Mouse (Mus musculus) macrophage (primary cell): ENCODE results near the gene Cnnm4. TPM values are rescaled to one million over a fixed set of nuclear protein-coding genes. Genes with fewer than 3 reads are reported as not detected.

Experiments
- H3K27ac ChIP-seq: fragments of 350-480 bp; formaldehyde crosslinking; 2 replicates; pipeline ENCODE4 v1.9.0; 2021
- H3K36me3 ChIP-seq: fragments of 350-480 bp; formaldehyde crosslinking; 2 replicates; pipeline ENCODE4 v1.9.0; 2021; ENCODE audit errors: inconsistent target
- H3K4me3 ChIP-seq: fragments of 350-480 bp; formaldehyde crosslinking; 2 replicates; pipeline ENCODE4 v1.9.0; 2021; ENCODE audit errors: inconsistent target
- H3K79me2 ChIP-seq: fragments of 350-480 bp; formaldehyde crosslinking; 2 replicates; pipeline ENCODE4 v1.9.0; 2021; ENCODE audit errors: inconsistent target
- WGBS: methylation state at CpG from one replicate; pipeline ENCODE4 v1.1.7; 2026; ENCODE audit warnings: inconsistent platforms; ENCODE audit not compliant: missing documents; 5-methylcytosine and 5-hydroxymethylcytosine counted together
- polyA plus RNA-seq: library from polyadenylated mRNA; stranded (reverse); fragments of 250-400 nt; gene quantifications from 3 replicates; pipeline ENCODE4 v1.2.4, GENCODE M21; 2018; ENCODE audit warnings: inconsistent platforms
- total RNA-seq, 78 experiments: library from RNA; depleted of rRNA; stranded (reverse); fragments of 250-400 nt; gene quantifications; 1 replicate in 9 of 78; 2 replicates in 24 of 78; 3 replicates in 43 of 78; 4 replicates in 2 of 78; pipeline ENCODE4 v1.2.4; 2018; ENCODE audit warnings: inconsistent platforms in 56 of 78

The Cnnm4 gene
- total RNA-seq (2018; cell fraction: chromatin; rRNA removed), result 10 to 100 TPM in 2 of 26 experiments, 1 to 10 TPM in 24; 3.2 to 10.9 (median 6.8) TPM
- total RNA-seq (2018; cell fraction: cytosol; rRNA removed), result 1 to 10 TPM; 3.4 to 6.4 (median 5.0) TPM
- total RNA-seq (2018; cell fraction: nucleus; rRNA removed), result 10 to 100 TPM in 11 of 26 experiments, 1 to 10 TPM in 15; 4.8 to 14.0 (median 9.1) TPM
- polyA plus RNA-seq, result 2.9 to 3.6 TPM (median 3.0 TPM) in 3 replicates

- WGBS, result under 1% methylated on average over 75 of the region's 98 CpGs
- H3K79me2 ChIP-seq, result peaks cover 28% of the 10 kb centered on the region; the same call in 1 of the 2 replicates
- H3K4me3 ChIP-seq, result peak within 1 kb of the TSS; percentile 53
- H3K36me3 ChIP-seq, result no peaks in the 10 kb centered on the region
- peak within 1 kb of the TSS; percentile 89 for H3K27ac ChIP-seq
These were observed at the start of gene Cnnm4 for GRCm38 (mm10) chr1:36471181-36472105. TSS of gene Cnnm4 (plus strand) at chr1:36471620.

GRCm38 (mm10) chr1:36429511-36429910 lies 41.9 kb upstream of the Cnnm4 start:
- 93% methylated on average over 2 of the region's 2 CpGs for WGBS
- Histone ChIP-seq H3K36me3 (peaks cover 75% of the 10 kb centered on the region), H3K4me3 (no peak overlapping the region), H3K79me2 (no peaks in the 10 kb centered on the region), H3K27ac (no peak overlapping the region)

GRCm38 (mm10) chr1:36432999-36433398 lies 38.4 kb upstream of the Cnnm4 start:
- H3K36me3 ChIP-seq, result peaks cover 53% of the 10 kb centered on the region
- no peaks in the 10 kb centered on the region for H3K79me2 ChIP-seq
- no peak overlapping the region for H3K4me3 ChIP-seq
- H3K27ac ChIP-seq, result no peak overlapping the region
- 94% methylated on average over 4 of the region's 4 CpGs for WGBS

GRCm38 (mm10) chr1:36433616-36434015 lies 37.8 kb upstream of the Cnnm4 start:
- Histone ChIP-seq H3K27ac (no peak overlapping the region), H3K79me2 (no peaks in the 10 kb centered on the region), H3K4me3 (no peak overlapping the region), H3K36me3 (peaks cover 53% of the 10 kb centered on the region)
- 97% methylated on average over 3 of the region's 3 CpGs for WGBS

- H3K36me3 ChIP-seq, result peaks cover 50% of the 10 kb centered on the region
- H3K4me3 ChIP-seq, result no peak overlapping the region
- H3K27ac ChIP-seq, result no peak overlapping the region
- no peaks in the 10 kb centered on the region for H3K79me2 ChIP-seq
- WGBS, result 88% methylated on average over 4 of the region's 4 CpGs
These were observed 36.3 kb upstream of the Cnnm4 start for GRCm38 (mm10) chr1:36435071-36435470.

GRCm38 (mm10) chr1:36436515-36436914 lies 34.9 kb upstream of the Cnnm4 start:
- Histone ChIP-seq H3K36me3 (peaks cover 45% of the 10 kb centered on the region), H3K27ac (peak overlapping the region; percentile 48), H3K4me3 (no peak overlapping the region), H3K79me2 (no peaks in the 10 kb centered on the region)
- 71% methylated on average over 6 of the region's 6 CpGs for WGBS

- no peaks in the 10 kb centered on the region for H3K79me2 ChIP-seq
- H3K27ac ChIP-seq, result peak overlapping the region; percentile 48
- H3K36me3 ChIP-seq, result peaks cover 42% of the 10 kb centered on the region
- 76% methylated on average over 3 of the region's 3 CpGs for WGBS
- H3K4me3 ChIP-seq, result no peak overlapping the region
These were observed 34.2 kb upstream of the Cnnm4 start for GRCm38 (mm10) chr1:36437223-36437622.

GRCm38 (mm10) chr1:36441101-36441500 lies 30.3 kb upstream of the Cnnm4 start:
- Histone ChIP-seq H3K27ac (no peak overlapping the region), H3K4me3 (no peak overlapping the region), H3K36me3 (peaks cover 21% of the 10 kb centered on the region; the same call in 1 of the 2 replicates), H3K79me2 (peaks cover 7% of the 10 kb centered on the region; the same call in 1 of the 2 replicates)
- WGBS, result 91% methylated on average over 4 of the region's 4 CpGs

- WGBS, result 1% methylated on average over 48 of the region's 57 CpGs
These were observed 26.7 kb upstream of the Cnnm4 start, which contains the start of gene Lman2l for GRCm38 (mm10) chr1:36444471-36445464. TSS of gene Lman2l (minus strand) at chr1:36445271.

GRCm38 (mm10) chr1:36445508-36445907 lies 25.9 kb upstream of the Cnnm4 start:
- Histone ChIP-seq H3K4me3 (no peak overlapping the region; the same call in 1 of the 2 replicates), H3K79me2 (peaks cover 7% of the 10 kb centered on the region; the same call in 1 of the 2 replicates), H3K27ac (peak overlapping the region; percentile 63), H3K36me3 (no peaks in the 10 kb centered on the region; the same call in 1 of the 2 replicates)
- WGBS, result 38% methylated on average over 8 of the region's 8 CpGs

More at GRCm38 (mm10) chr1:36444471-36445464, 26.7 kb upstream of the Cnnm4 start, which contains the start of gene Lman2l:
- Histone ChIP-seq H3K79me2 (peaks cover 7% of the 10 kb centered on the region; the same call in 1 of the 2 replicates), H3K4me3 (peak within 1 kb of the TSS; percentile 51), H3K27ac (peak within 1 kb of the TSS; percentile 63), H3K36me3 (no peaks in the 10 kb centered on the region; the same call in 1 of the 2 replicates)

- no peak overlapping the region for H3K4me3 ChIP-seq
- WGBS, result 2% methylated on average over 5 of the region's 5 CpGs
- H3K79me2 ChIP-seq, result peaks cover 7% of the 10 kb centered on the region; the same call in 1 of the 2 replicates
- H3K27ac ChIP-seq, result peak overlapping the region; percentile 63
- no peaks in the 10 kb centered on the region; the same call in 1 of the 2 replicates for H3K36me3 ChIP-seq
These were observed 25.2 kb upstream of the Cnnm4 start for GRCm38 (mm10) chr1:36446106-36446824.

GRCm38 (mm10) chr1:36446841-36447240 lies 24.6 kb upstream of the Cnnm4 start:
- Histone ChIP-seq H3K36me3 (no peaks in the 10 kb centered on the region; the same call in 1 of the 2 replicates), H3K79me2 (peaks cover 7% of the 10 kb centered on the region; the same call in 1 of the 2 replicates), H3K27ac (peak overlapping the region; percentile 63), H3K4me3 (no peak overlapping the region)
- 76% methylated on average over 5 of the region's 5 CpGs for WGBS
